Mouse (Mus musculus) embryonic fibroblast, embryonic 13.5 days (primary cell): ENCODE data around the gene Ccdc24.

Source experiments
- CTCF ChIP-seq: IDR thresholded peaks from 2 replicates; pipeline ENCODE4 v1.5.1; 2011; ENCODE audit warnings: mild to moderate bottlenecking, control low read depth, low read length, moderate library complexity, borderline replicate concordance; ENCODE audit not compliant: insufficient read depth
- POLR2A ChIP-seq: IDR thresholded peaks from 2 replicates; pipeline ENCODE4 v1.6.1; 2011; ENCODE audit warnings: low read depth, mild to moderate bottlenecking, control low read depth, low read length, moderate library complexity

DNA sequence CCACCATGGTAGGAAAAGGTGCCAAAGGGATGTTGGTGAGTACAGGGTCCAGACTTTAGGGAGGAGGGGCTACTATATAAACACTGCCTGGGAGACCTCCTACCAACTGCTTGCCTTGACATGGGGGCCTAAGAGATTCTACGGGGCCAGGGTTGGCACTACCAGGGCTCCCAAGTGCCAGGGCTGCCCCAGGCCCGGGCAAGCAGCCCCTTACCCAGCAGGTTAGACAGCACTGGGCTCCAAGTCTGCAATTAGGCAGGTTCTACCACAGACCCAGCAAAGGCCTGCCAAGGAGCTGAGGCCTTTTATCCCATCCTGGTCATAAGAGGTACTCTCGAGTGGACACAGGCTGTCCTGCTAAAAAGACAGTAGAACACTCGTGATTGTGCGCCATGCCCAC is 29.3 kb downstream of the Ccdc24 start:
- TF ChIP-seq CTCF (no peak), POLR2A (no peak)
